In the genomic region with DNA sequence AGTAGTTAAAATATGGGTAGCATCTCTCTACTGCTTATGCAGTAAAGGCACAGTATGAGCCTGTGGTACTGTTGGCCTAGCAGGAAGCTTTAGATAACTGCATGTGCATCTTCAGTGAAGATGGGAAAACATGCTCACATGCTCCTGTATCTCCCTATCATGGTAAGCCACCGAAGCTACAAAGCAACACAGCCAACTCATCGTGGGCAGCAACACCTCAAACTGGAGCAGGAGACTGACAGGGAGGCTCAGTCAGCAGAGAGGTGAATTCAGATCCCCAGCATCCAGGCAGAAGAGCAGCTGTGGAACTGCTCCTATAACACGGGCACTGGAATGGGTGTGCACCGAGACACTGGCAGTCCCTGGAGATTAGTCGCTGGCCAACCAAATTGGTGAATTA, we compare ENCODE assay signal across 20 mouse cellular contexts.
DNase-seq lines count a peak whose midpoint lies in the region; ATAC-seq and TF ChIP-seq lines count a peak whose summit lies in the region.
"Had no signal": no experiment of that assay in that cellular context is flagged by ENCODE, and none has a peak within 500 bp of the region (broad histone marks: within the 10 kb centered on the region; RNA-seq: fewer than 3 reads in every experiment).

No protein-coding gene starts in this region.

- no peaks in the 10 kb centered on the region for H3K9me3 ChIP-seq in forebrain, embryonic 14.5 days (replicated peaks; ENCODE audit: control insufficient read depth, low read length)
- no peaks in the 10 kb centered on the region for H3K9me3 ChIP-seq in forebrain, embryonic 13.5 days (replicated peaks)
- H3K9me3 ChIP-seq: embryonic facial prominence, embryonic 13.5 days; heart, embryonic 12.5 days; intestine, embryonic 15.5 days had no signal

- no peak overlapping the region for H3K4me2 ChIP-seq in forebrain, embryonic 14.5 days (ENCODE audit: low read length)
- no peak overlapping the region for H3K4me2 ChIP-seq in forebrain, embryonic 13.5 days
- H3K4me2 ChIP-seq: embryonic facial prominence, embryonic 13.5 days; heart, embryonic 12.5 days; intestine, embryonic 15.5 days had no signal

- no peaks in the 10 kb centered on the region for H3K27me3 ChIP-seq in forebrain, embryonic 14.5 days (replicated peaks; ENCODE audit: control insufficient read depth, insufficient read depth, low read length)
- no peaks in the 10 kb centered on the region for H3K27me3 ChIP-seq in forebrain, embryonic 13.5 days
- H3K27me3 ChIP-seq: embryonic facial prominence, embryonic 13.5 days; heart, embryonic 12.5 days; intestine, embryonic 15.5 days had no signal

- no peaks in the 10 kb centered on the region for H3K36me3 ChIP-seq in forebrain, embryonic 14.5 days (ENCODE audit: control insufficient read depth, insufficient read depth, low read length)
- H3K36me3 ChIP-seq in forebrain, embryonic 13.5 days (ENCODE audit: poor library complexity, severe bottlenecking), result no peaks in the 10 kb centered on the region
- H3K36me3 ChIP-seq: embryonic facial prominence, embryonic 13.5 days; G1E; heart, embryonic 12.5 days; intestine, embryonic 15.5 days had no signal

- WGBS in forebrain, embryonic 14.5 days, result 83% methylated on average over 5 of the region's 5 CpGs
- 79% methylated on average over 5 of the region's 5 CpGs for WGBS in forebrain, embryonic 13.5 days

- intact Hi-C loops in left cerebral cortex, adult 2 months (cut with DNase I), result loop anchor here (2.0 to 5.0 kb wide), 3 partner anchors 77 to 189 kb away; no protein-coding TSS in a partner anchor
- intact Hi-C loops in left cerebral cortex, postnatal 10 days (cut with DNase I), result loop anchor here (5.0 to 10.0 kb wide), 2 partner anchors 187 to 305 kb away; no protein-coding TSS in a partner anchor

- no peak overlapping the region for H3K4me3 ChIP-seq in forebrain, embryonic 14.5 days (ENCODE audit: low read depth, low read length)
- no peak overlapping the region for H3K4me3 ChIP-seq in forebrain, embryonic 13.5 days
- no peak overlapping the region for H3K4me3 ChIP-seq in left cerebral cortex, adult 2 months
- H3K4me3 ChIP-seq: embryonic facial prominence, embryonic 13.5 days; gastrocnemius, adult 2 months; heart, embryonic 12.5 days; intestine, embryonic 15.5 days had no signal

- no peak overlapping the region for H3K9ac ChIP-seq in forebrain, embryonic 14.5 days (ENCODE audit: low read length)
- no peak overlapping the region for H3K9ac ChIP-seq in forebrain, embryonic 13.5 days
- H3K9ac ChIP-seq: embryonic facial prominence, embryonic 13.5 days; heart, embryonic 12.5 days; intestine, embryonic 15.5 days had no signal

- no peak for ATAC-seq in forebrain, embryonic 14.5 days
- ATAC-seq in forebrain, embryonic 13.5 days, result no peak
- peak; percentile 34; the same call in 1 of the 2 replicates for ATAC-seq in frontal cortex, adult (ENCODE audit: low TSS enrichment)
- ATAC-seq: CD4-positive, CD25-positive, alpha-beta regulatory T cell, adult 4 months; intestine, embryonic 15.5 days had no signal

- H3K4me1 ChIP-seq in forebrain, embryonic 14.5 days (ENCODE audit: control insufficient read depth, insufficient read depth, low read length), result peaks cover 4% of the 10 kb centered on the region; the same call in 1 of the 2 replicates
- peaks cover 20% of the 10 kb centered on the region for H3K4me1 ChIP-seq in forebrain, embryonic 13.5 days
- H3K4me1 ChIP-seq: embryonic facial prominence, embryonic 13.5 days; heart, embryonic 12.5 days; intestine, embryonic 15.5 days had no signal

- DNase-seq in forebrain, embryonic 14.5 days (ENCODE audit: low spot score), result no peak
- DNase-seq in frontal cortex, postnatal 36 days (ENCODE audit: low spot score in 2 of 2), result no peak
- no peak for DNase-seq in left cerebral cortex, adult 2 months (ENCODE audit: extremely low spot score in 1 of 2, low spot score in 2 of 2)
- DNase-seq in left cerebral cortex, postnatal 10 days (ENCODE audit: extremely low spot score in 1 of 2, low spot score in 2 of 2), result no peak
- peak; percentile 56 for DNase-seq in brain, adult 2 months (ENCODE audit: low read depth, low spot score)
- DNase-seq: adrenal gland, adult 8-10 months; adrenal gland, postnatal 36 days; B cell, adult 2 months; cerebellum, adult 11-12 months; cerebellum, adult 9-11 months; cerebellum, postnatal 36 days; gastrocnemius, adult 2 months; gastrocnemius, postnatal 25 days had no signal

- no peak for TF ChIP-seq CTCF in left cerebral cortex, adult 2 months (IDR thresholded peaks at IDR 0.05)

- H3K27ac ChIP-seq in forebrain, embryonic 14.5 days (ENCODE audit: low read depth, low read length), result peak overlapping the region; percentile 50; the same call in 1 of the 2 replicates
- no peak overlapping the region; the same call in 1 of the 2 replicates for H3K27ac ChIP-seq in forebrain, embryonic 13.5 days
- H3K27ac ChIP-seq in left cerebral cortex, adult 2 months, result peak overlapping the region; percentile 19
- H3K27ac ChIP-seq: embryonic facial prominence, embryonic 13.5 days; gastrocnemius, adult 2 months; intestine, embryonic 15.5 days had no signal
